Mouse (Mus musculus) embryonic facial prominence, embryonic 15.5 days (tissue): ENCODE results near the gene Nudt3. TPM values are rescaled to one million over a fixed set of nuclear protein-coding genes. Genes with fewer than 3 reads are reported as not detected.
"Not testable (repeated sequence)": the region's sequence is repeated elsewhere in the genome, so short reads cannot be mapped to it uniquely, and the experiment has no call there.

Experiments
- ATAC-seq: fragments of 200-750 bp; cut with Nextera tagmentation; 2 replicates; pipeline ENCODE4 v1.8.0; 2017; ENCODE audit warnings: low read depth, moderate TSS enrichment; ENCODE audit not compliant: insufficient number of reproducible peaks, low FRiP score, low TSS enrichment
- H3K27ac ChIP-seq: fragments of 300-500 bp; sonication (generic); replicated peaks from 2 replicates; pipeline ENCODE4 v1.5.1; 2015; ENCODE audit warnings: mild to moderate bottlenecking, inconsistent platforms
- H3K27me3 ChIP-seq: fragments of 300-500 bp; sonication (generic); 2 replicates; pipeline ENCODE4 v1.6.1; 2015; ENCODE audit warnings: inconsistent platforms
- H3K36me3 ChIP-seq: fragments of 300-500 bp; sonication (generic); 2 replicates; pipeline ENCODE4 v1.6.1; 2015; ENCODE audit warnings: mild to moderate bottlenecking, inconsistent platforms
- H3K4me1 ChIP-seq: fragments of 300-500 bp; sonication (generic); 2 replicates; pipeline ENCODE4 v1.6.1; 2015; ENCODE audit warnings: inconsistent platforms
- H3K4me2 ChIP-seq: fragments of 300-500 bp; sonication (generic); replicated peaks from 2 replicates; pipeline ENCODE4 v1.6.1; 2015; ENCODE audit warnings: mild to moderate bottlenecking, inconsistent platforms
- H3K4me3 ChIP-seq: fragments of 300-500 bp; sonication (generic); replicated peaks from 2 replicates; pipeline ENCODE4 v1.5.1; 2015; ENCODE audit warnings: mild to moderate bottlenecking, inconsistent platforms
- H3K9ac ChIP-seq: fragments of 300-500 bp; sonication (generic); 2 replicates; pipeline ENCODE4 v1.6.1; 2015; ENCODE audit warnings: inconsistent platforms
- H3K9me3 ChIP-seq: fragments of 300-500 bp; sonication (generic); replicated peaks from 2 replicates; pipeline ENCODE4 v1.6.1; 2016; ENCODE audit warnings: inconsistent platforms
- WGBS: fragments of 180-500 bp; shearing (Covaris S2); methylation state at CpG from one replicate; pipeline ENCODE4 v1.1.7; 2015; 5-methylcytosine and 5-hydroxymethylcytosine counted together
- polyA plus RNA-seq: library from polyadenylated mRNA; unstranded; fragments of >200 nt; fragmentation: Nextera tagmentation; extraction: Ambion mirVana; gene quantifications from 2 replicates; pipeline ENCODE4 v1.2.1, GENCODE M21; 2015

The Nudt3 gene
- polyA plus RNA-seq, 1 experiment from 2014 or later = 99.3 TPM

- no peak overlapping the region for H3K27ac ChIP-seq
- no peak overlapping the region for H3K4me3 ChIP-seq
- no peak for ATAC-seq
- H3K27me3 ChIP-seq = peaks cover 5% of the 10 kb centered on the region
- H3K4me2 ChIP-seq = no peak overlapping the region
- H3K9ac ChIP-seq = no peak overlapping the region
- no peaks in the 10 kb centered on the region for H3K9me3 ChIP-seq
- WGBS = 10% methylated on average over 12 of the region's 12 CpGs
- H3K36me3 ChIP-seq = no peaks in the 10 kb centered on the region
- peaks cover 3% of the 10 kb centered on the region for H3K4me1 ChIP-seq
Measured at GRCm38 (mm10) chr17:27650160-27650559, 26.9 kb upstream of the Nudt3 start.

- no peak overlapping the region for H3K27ac ChIP-seq
- no peaks in the 10 kb centered on the region for H3K27me3 ChIP-seq
- no peaks in the 10 kb centered on the region for H3K9me3 ChIP-seq
- H3K4me3 ChIP-seq = no peak overlapping the region
- no peak overlapping the region for H3K4me2 ChIP-seq
- no peak for ATAC-seq
- H3K9ac ChIP-seq = no peak overlapping the region
- H3K36me3 ChIP-seq = no peaks in the 10 kb centered on the region
- H3K4me1 ChIP-seq = peaks cover 11% of the 10 kb centered on the region
- 43% methylated on average over 7 of the region's 7 CpGs for WGBS
Measured at GRCm38 (mm10) chr17:27645807-27646206, 22.5 kb upstream of the Nudt3 start.

GRCm38 (mm10) chr17:27644572-27644971 lies 21.3 kb upstream of the Nudt3 start:
- H3K4me3 ChIP-seq = no peak overlapping the region
- no peak overlapping the region for H3K4me2 ChIP-seq
- no peak for ATAC-seq
- H3K36me3 ChIP-seq = no peaks in the 10 kb centered on the region
- no peaks in the 10 kb centered on the region for H3K27me3 ChIP-seq
- no peak overlapping the region for H3K9ac ChIP-seq
- peaks cover 11% of the 10 kb centered on the region for H3K4me1 ChIP-seq
- H3K9me3 ChIP-seq = no peaks in the 10 kb centered on the region
- no peak overlapping the region for H3K27ac ChIP-seq
- 36% methylated on average over 2 of the region's 2 CpGs for WGBS

GRCm38 (mm10) chr17:27643756-27644155 lies 20.5 kb upstream of the Nudt3 start:
- Histone ChIP-seq H3K9me3 (no peaks in the 10 kb centered on the region), H3K4me1 (peaks cover 11% of the 10 kb centered on the region), H3K9ac (no peak overlapping the region), H3K36me3 (no peaks in the 10 kb centered on the region), H3K27me3 (no peaks in the 10 kb centered on the region), H3K4me3 (no peak overlapping the region), H3K27ac (no peak overlapping the region), H3K4me2 (no peak overlapping the region)
- ATAC-seq = no peak
- 78% methylated on average over 9 of the region's 9 CpGs for WGBS

- peaks cover 11% of the 10 kb centered on the region for H3K4me1 ChIP-seq
- H3K4me3 ChIP-seq = no peak overlapping the region
- H3K27ac ChIP-seq = peak overlapping the region; percentile 61; the same call in 1 of the 2 replicates
- H3K9me3 ChIP-seq = no peaks in the 10 kb centered on the region
- ATAC-seq = no peak
- no peak overlapping the region for H3K9ac ChIP-seq
- H3K4me2 ChIP-seq = no peak overlapping the region
- no peaks in the 10 kb centered on the region for H3K27me3 ChIP-seq
- no peaks in the 10 kb centered on the region for H3K36me3 ChIP-seq
- WGBS = 35% methylated on average over 6 of the region's 6 CpGs
Measured at GRCm38 (mm10) chr17:27643101-27643500, 19.8 kb upstream of the Nudt3 start.

GRCm38 (mm10) chr17:27642491-27643062 lies 19.3 kb upstream of the Nudt3 start:
- no peaks in the 10 kb centered on the region for H3K36me3 ChIP-seq
- H3K9me3 ChIP-seq = no peaks in the 10 kb centered on the region
- H3K4me2 ChIP-seq = no peak overlapping the region
- peak overlapping the region; percentile 61; the same call in 1 of the 2 replicates for H3K27ac ChIP-seq
- 20% methylated on average over 12 of the region's 12 CpGs for WGBS
- H3K9ac ChIP-seq = no peak overlapping the region
- no peaks in the 10 kb centered on the region for H3K27me3 ChIP-seq
- no peak; the same call in 1 of the 2 replicates for ATAC-seq
- peaks cover 11% of the 10 kb centered on the region for H3K4me1 ChIP-seq
- no peak overlapping the region for H3K4me3 ChIP-seq

GRCm38 (mm10) chr17:27639851-27640250 lies 16.6 kb upstream of the Nudt3 start:
- not testable (repeated sequence) for H3K9ac ChIP-seq, H3K9me3 ChIP-seq, ATAC-seq, H3K36me3 ChIP-seq, H3K27ac ChIP-seq, H3K4me2 ChIP-seq, H3K27me3 ChIP-seq, H3K4me3 ChIP-seq
- H3K4me1 ChIP-seq = peaks cover 20% of the 10 kb centered on the region
- WGBS = 90% methylated on average over 6 of the region's 6 CpGs

GRCm38 (mm10) chr17:27638921-27639332 lies 15.6 kb upstream of the Nudt3 start:
- no peak overlapping the region for H3K27ac ChIP-seq
- H3K27me3 ChIP-seq = no peaks in the 10 kb centered on the region
- no peak overlapping the region for H3K4me2 ChIP-seq
- no peaks in the 10 kb centered on the region for H3K36me3 ChIP-seq
- 79% methylated on average over 20 of the region's 20 CpGs for WGBS
- H3K9me3 ChIP-seq = no peaks in the 10 kb centered on the region
- peaks cover 21% of the 10 kb centered on the region for H3K4me1 ChIP-seq
- no peak overlapping the region for H3K4me3 ChIP-seq
- no peak overlapping the region for H3K9ac ChIP-seq
- no peak for ATAC-seq

- Histone ChIP-seq H3K9ac (no peak overlapping the region), H3K27me3 (no peaks in the 10 kb centered on the region), H3K36me3 (peaks cover 10% of the 10 kb centered on the region), H3K9me3 (no peaks in the 10 kb centered on the region), H3K4me1 (peaks cover 27% of the 10 kb centered on the region), H3K4me3 (no peak overlapping the region), H3K27ac (0 out of 2 replicates have a peak overlapping the region, but pooled peaks have one; percentile 17), H3K4me2 (no peak overlapping the region)
- ATAC-seq = no peak
- 63% methylated on average over 9 of the region's 9 CpGs for WGBS
Measured at GRCm38 (mm10) chr17:27637333-27637732, 14.0 kb upstream of the Nudt3 start.

- Histone ChIP-seq H3K27me3 (no peaks in the 10 kb centered on the region), H3K27ac (peak within 1 kb of the TSS; percentile 91; the same call in 1 of the 2 replicates), H3K4me3 (peak within 1 kb of the TSS; percentile 91), H3K9ac (no peak within 1 kb of the TSS; the same call in 1 of the 2 replicates), H3K4me2 (peak within 1 kb of the TSS; percentile 78), H3K9me3 (no peaks in the 10 kb centered on the region), H3K4me1 (peaks cover 35% of the 10 kb centered on the region), H3K36me3 (peaks cover 19% of the 10 kb centered on the region)
- 44% methylated on average over 18 of the region's 18 CpGs for WGBS
- no peak for ATAC-seq
Measured at GRCm38 (mm10) chr17:27636132-27637020, 13.1 kb upstream of the Nudt3 start, which contains the start of gene Rps10. Rps10 (minus strand) TSS chr17:27636669.

GRCm38 (mm10) chr17:27635575-27635903 lies 12.2 kb upstream of the Nudt3 start:
- Histone ChIP-seq H3K27ac (peak overlapping the region; percentile 91; the same call in 1 of the 2 replicates), H3K4me2 (peak overlapping the region; percentile 78), H3K4me1 (peaks cover 35% of the 10 kb centered on the region), H3K36me3 (peaks cover 28% of the 10 kb centered on the region), H3K4me3 (peak overlapping the region; percentile 91)
- H3K9me3 ChIP-seq, H3K9ac ChIP-seq, H3K27me3 ChIP-seq, ATAC-seq: not testable (repeated sequence)
- WGBS = 32% methylated on average over 9 of the region's 9 CpGs
